Mouse (Mus musculus) bone marrow, adult 2 months (tissue): ENCODE measurements around the gene Slc25a28. TPM values are rescaled to one million over a fixed set of nuclear protein-coding genes. Genes with fewer than 3 reads are reported as not detected.
A peak's percentile ranks its signal among the peaks of the same experiment; 100 is the strongest.

Experiments
- H3K27ac ChIP-seq: fragments of 200-500 bp; 2 replicates; pipeline ENCODE4 v1.5.1; 2012; ENCODE audit warnings: low read depth, mild to moderate bottlenecking, control low read depth, inconsistent platforms, low read length; ENCODE audit not compliant: control insufficient read depth, poor library complexity, insufficient read depth
- H3K4me1 ChIP-seq: fragments of 200-500 bp; 2 replicates; pipeline ENCODE4 v1.6.1; 2011; ENCODE audit warnings: low read length; ENCODE audit not compliant: control insufficient read depth, insufficient read depth
- H3K4me3 ChIP-seq: fragments of 200-500 bp; replicated peaks from 2 replicates; pipeline ENCODE3; 2011; ENCODE audit warnings: mild to moderate bottlenecking, low read depth, low read length, control low read depth; ENCODE audit not compliant: control insufficient read depth
- CTCF ChIP-seq: fragments of 200-500 bp; IDR thresholded peaks from 2 replicates; pipeline ENCODE4 v1.5.1; 2011; ENCODE audit warnings: low read length, control low read depth; ENCODE audit not compliant: control insufficient read depth, insufficient read depth
- POLR2A ChIP-seq: fragments of 200-500 bp; IDR thresholded peaks from 2 replicates; pipeline ENCODE4 v1.6.1; 2011; ENCODE audit warnings: low read depth, mild to moderate bottlenecking, control low read depth, low read length, borderline replicate concordance; ENCODE audit not compliant: control insufficient read depth
- WGBS: fragments of 180-500 bp; shearing (Covaris S2); methylation state at CpG from one replicate; pipeline ENCODE4 v1.1.7; 2018; 5-methylcytosine and 5-hydroxymethylcytosine counted together
- polyA plus RNA-seq: library from polyadenylated mRNA; stranded (reverse); fragments of >200 nt; gene quantifications from 2 replicates; pipeline ENCODE4 v1.2.4, GENCODE M21; 2011; ENCODE audit warnings: low replicate concordance; ENCODE audit not compliant: missing spikeins, insufficient read depth, insufficient read length

The Slc25a28 gene
- polyA plus RNA-seq, 1 experiment: 92.8 TPM

DNA sequence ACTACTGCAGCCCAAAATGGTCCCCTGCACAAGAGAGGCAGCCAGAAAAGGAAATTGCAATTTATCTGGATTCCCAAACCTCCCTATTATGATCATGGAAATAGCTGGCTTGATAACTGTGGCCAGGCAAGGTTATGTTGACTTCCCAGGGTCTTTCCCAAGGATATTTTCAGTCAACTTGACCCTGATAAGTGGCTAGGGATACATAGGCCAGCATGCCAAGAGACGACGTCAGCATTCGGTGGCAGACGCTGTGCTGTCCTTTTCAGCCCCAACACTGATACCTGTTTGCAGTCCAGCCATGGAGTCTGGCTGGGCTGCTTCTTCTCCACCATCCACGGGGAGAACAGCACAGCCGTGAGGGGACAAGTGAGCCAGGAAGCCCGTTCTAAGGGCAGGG is 3.6 kb downstream of the Slc25a28 start:
- Histone ChIP-seq H3K4me1 (peaks cover 4% of the 10 kb centered on the region; the same call in 1 of the 2 replicates), H3K27ac (no peak overlapping the region), H3K4me3 (no peak overlapping the region)
- no peak for TF ChIP-seq POLR2A
- no peak for TF ChIP-seq CTCF
- WGBS: 80% methylated on average over 7 of the region's 7 CpGs

GRCm38 (mm10) chr19:43669136-43669759 is 5.4 kb downstream of the Slc25a28 start:
- WGBS: 65% methylated on average over 8 of the region's 8 CpGs
- Histone ChIP-seq H3K27ac (no peak overlapping the region), H3K4me1 (peaks cover 4% of the 10 kb centered on the region; the same call in 1 of the 2 replicates), H3K4me3 (no peak overlapping the region)
- TF ChIP-seq POLR2A: no peak
- no peak for TF ChIP-seq CTCF

DNA sequence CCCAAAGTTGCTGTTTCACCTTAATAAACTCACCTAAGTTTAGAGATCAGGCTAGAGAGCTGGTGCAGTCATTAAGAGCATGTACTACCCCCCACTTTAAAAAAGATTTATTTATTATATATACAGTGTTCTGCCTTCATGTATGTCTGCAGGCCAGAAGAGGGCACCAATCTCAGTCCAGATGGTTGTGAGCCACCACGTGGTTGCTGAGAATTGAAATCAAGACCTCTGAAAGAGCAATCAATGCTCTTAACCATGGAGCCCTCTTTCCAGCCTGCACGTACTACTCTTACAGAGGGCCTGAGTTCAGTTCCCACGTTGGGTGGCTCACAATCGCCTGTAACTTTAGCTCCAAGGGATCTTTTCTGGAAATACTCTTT is 7.3 kb downstream of the Slc25a28 start:
- TF ChIP-seq POLR2A (no peak), CTCF (peak; percentile 34)
- peaks cover 2% of the 10 kb centered on the region; the same call in 1 of the 2 replicates for H3K4me1 ChIP-seq
- no peak overlapping the region for H3K27ac ChIP-seq
- H3K4me3 ChIP-seq: no peak overlapping the region
- 49% methylated on average over 4 of the region's 4 CpGs for WGBS

DNA sequence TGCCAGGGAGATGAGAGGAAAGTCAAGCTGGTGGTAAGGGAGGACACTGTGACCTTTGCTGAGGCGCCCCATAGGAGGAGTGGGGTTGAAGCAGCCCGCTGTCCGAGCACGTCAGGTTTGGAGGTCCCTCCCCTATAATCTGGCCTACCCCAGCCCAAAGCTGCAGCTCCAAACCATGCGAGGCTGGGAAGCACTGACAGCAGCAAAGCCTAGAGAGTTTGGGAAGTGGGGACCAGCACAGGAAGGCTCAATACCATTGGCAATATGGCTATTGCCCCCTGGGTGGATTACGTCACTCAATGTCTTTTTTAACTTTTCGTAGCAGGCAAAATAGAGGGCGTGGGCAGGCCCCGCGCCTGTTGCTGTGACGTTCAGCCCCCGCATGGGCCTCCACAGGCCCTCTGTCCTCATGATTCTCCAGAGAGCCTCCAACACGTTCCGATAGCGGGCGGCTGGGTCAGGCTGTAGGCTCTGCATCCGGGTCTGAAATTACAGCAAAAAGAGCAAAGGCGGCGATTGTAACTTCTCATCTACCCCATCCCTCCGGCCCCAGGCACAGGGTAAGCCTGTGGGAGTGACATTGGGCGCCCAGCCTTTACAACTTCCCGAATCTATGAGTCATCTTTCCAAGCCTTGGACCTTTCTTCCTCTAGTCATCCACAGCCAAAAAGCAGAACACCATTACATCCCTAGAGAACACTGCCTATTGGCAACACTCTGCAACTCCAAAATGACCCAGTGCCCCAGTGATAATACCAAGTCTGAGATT is 7.8 kb downstream of the Slc25a28 start:
- 78% methylated on average over 22 of the region's 22 CpGs for WGBS
- TF ChIP-seq CTCF (no peak), POLR2A (no peak)
- Histone ChIP-seq H3K27ac (no peak overlapping the region), H3K4me1 (peaks cover 2% of the 10 kb centered on the region; the same call in 1 of the 2 replicates), H3K4me3 (no peak overlapping the region)

DNA sequence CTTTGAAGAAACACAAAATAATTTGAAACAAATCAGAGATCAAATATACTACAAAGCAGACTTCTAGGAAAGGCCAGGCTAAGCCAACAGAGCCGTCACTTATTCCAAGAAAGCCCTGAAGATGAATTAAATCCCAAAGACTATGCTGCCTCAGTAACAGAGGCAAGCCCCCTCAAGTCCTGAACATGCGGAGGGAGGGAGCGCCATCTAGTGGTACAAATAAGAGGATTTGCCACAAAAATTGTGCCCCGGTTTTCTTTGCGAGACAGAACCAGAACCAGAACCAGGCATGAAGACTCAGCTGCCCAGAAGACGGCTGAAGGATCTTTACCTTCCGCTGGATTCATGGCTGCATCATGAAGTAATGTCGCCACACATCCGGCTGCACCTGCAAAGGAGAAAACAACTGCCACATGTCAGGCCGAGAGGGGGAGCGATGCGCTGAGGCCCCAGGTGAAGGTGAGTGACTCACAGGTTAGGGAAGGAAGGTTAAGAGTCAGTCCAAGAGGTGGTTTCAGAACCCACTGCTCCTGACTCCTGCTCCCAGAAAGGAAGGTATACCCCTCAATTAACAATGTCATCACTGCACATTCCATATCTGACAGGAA is 9.1 kb downstream of the Slc25a28 start:
- WGBS: 67% methylated on average over 12 of the region's 12 CpGs

DNA sequence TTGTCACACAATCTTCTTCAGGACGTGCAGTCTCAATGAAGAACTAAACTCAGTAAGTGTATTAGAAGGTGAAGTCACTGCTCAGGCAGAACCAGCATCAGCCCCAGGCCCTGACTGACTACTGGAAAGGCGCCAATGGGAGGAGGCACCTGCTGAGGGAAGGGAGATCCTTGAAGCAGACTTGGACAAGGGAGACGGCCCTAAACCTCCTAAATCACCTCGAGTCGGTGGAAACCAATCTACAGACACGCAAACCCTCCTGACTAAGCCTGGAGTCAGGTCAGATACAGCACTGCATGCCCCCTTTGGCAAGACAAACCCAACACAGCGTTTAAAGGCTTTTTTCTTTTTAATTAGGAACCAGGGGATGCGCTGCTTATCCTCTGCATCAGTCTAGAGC is 11.2 kb downstream of the Slc25a28 start:
- TF ChIP-seq CTCF (no peak), POLR2A (no peak)
- no peak overlapping the region for H3K4me3 ChIP-seq
- H3K4me1 ChIP-seq: no peaks in the 10 kb centered on the region
- WGBS: 82% methylated on average over 8 of the region's 8 CpGs
- H3K27ac ChIP-seq: no peak overlapping the region

More for the DNA sequence above, 9.1 kb downstream of the Slc25a28 start:
- Histone ChIP-seq H3K4me3 (no peak overlapping the region), H3K4me1 (no peaks in the 10 kb centered on the region; the same call in 1 of the 2 replicates), H3K27ac (no peak overlapping the region)
- no peak for TF ChIP-seq POLR2A
- TF ChIP-seq CTCF: peak; percentile 72

DNA sequence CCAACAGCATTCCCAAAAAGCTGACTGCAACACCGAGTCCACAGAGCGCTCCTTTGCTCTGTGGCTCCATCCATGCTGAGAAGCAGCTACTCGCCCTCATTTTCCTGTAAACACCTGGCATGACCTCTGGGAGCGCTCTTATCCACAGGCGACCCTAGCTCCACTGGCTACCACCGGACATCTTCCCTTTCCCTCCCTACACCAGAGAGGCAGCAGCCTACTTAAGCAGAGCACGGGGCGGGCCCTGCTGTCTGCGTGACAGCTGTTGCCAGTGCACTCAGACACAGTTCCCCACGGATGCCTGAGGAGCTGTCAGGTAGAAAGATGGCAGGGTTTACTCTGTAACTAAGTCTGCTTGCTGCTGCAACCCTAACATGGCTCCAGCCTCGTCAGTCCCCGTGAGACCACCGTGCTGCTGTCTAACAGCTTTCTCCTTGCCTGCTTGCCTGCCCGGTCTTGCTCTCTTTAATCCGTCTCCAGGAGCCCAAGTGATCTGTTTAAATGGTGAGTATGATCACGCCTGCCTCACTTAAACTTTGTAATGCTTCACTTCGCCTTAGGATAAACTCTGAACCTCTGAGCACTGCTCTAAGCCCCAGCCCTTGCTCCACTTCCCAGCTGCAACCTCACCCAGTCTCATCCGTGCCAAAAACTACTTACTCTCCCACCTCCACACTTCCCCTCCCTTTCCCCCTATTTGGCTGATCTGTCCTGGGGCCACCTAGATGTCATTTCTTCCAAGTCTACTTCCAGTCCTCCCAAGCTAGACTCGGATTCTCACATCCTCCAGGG is 12.3 kb downstream of the Slc25a28 start:
- TF ChIP-seq POLR2A: no peak
- TF ChIP-seq CTCF: no peak
- H3K27ac ChIP-seq: no peak overlapping the region
- WGBS: 83% methylated on average over 19 of the region's 19 CpGs
- H3K4me1 ChIP-seq: no peaks in the 10 kb centered on the region
- no peak overlapping the region for H3K4me3 ChIP-seq

DNA sequence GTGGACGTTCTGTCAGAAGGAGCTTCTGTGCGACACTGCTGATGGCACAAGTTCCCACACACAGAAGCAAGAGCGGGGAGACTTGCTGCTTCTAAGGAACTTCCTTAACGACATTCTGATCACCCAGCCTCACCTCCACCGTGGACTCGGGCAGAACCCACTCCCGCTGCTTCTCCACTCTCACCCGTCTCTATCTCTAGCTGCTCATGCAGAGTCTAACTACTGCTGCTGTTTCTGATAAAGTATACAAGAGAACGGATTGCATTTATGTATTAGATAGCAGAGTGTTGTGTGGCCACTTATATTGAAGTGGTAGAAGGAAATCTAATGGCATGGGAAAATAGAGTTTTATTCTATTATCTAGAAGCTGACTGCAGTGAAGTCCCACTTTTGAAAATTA is 13.9 kb downstream of the Slc25a28 start:
- Histone ChIP-seq H3K4me1 (no peaks in the 10 kb centered on the region), H3K4me3 (no peak overlapping the region), H3K27ac (no peak overlapping the region)
- TF ChIP-seq POLR2A (no peak), CTCF (no peak)
- WGBS: 32% methylated on average over 9 of the region's 9 CpGs

DNA sequence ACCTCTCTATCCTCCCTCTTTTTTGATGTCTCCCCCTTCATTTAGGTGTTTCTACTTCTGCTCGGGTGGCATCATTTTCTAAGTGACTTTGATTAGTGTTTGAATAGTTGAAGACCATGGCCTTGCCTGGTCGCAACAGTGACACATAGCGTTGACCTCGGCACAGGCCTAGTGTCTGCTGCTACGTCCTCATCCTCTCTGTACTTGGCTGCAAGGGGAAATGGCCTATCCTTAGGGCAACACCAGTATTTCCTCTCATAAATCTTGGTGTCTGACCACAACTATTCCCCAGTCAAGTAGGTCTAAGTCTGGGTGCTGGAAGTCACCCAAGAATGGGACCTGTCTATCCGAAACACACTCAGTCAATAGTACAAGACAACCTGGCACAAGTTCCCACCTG is 15.0 kb downstream of the Slc25a28 start:
- Histone ChIP-seq H3K27ac (no peak overlapping the region), H3K4me3 (no peak overlapping the region), H3K4me1 (peaks cover 2% of the 10 kb centered on the region)
- WGBS: 16% methylated on average over 6 of the region's 6 CpGs
- TF ChIP-seq CTCF: no peak
- no peak for TF ChIP-seq POLR2A
